Mouse (Mus musculus): ENCODE measurements around the gene Ttll11.
A peak's percentile ranks its signal among the peaks of the same experiment; 100 is the strongest.

Gene Ttll11

GRCm38 (mm10) chr2:35979644-35980021 is at the start of gene Ttll11:
Gene Ttll11 (minus strand): TSS chr2:35979913.
- peak; percentile 92 to 95 for DNase-seq (ENCODE audit: low spot score in 2 of 2)

- DNase-seq (ENCODE audit: low spot score in 2 of 2), result no peak
These were observed 43.6 kb upstream of the Ttll11 start for GRCm38 (mm10) chr2:36023291-36023690.

- DNase-seq (ENCODE audit: low spot score in 2 of 2), result peak in 1 of 2 experiments; percentile 51
These were observed 41.9 kb upstream of the Ttll11 start for GRCm38 (mm10) chr2:36021385-36022159.

GRCm38 (mm10) chr2:36013010-36013409 is 33.3 kb upstream of the Ttll11 start:
- DNase-seq (ENCODE audit: low spot score in 2 of 2), result no peak

- DNase-seq (ENCODE audit: low spot score in 2 of 2), result no peak
These were observed 31.7 kb upstream of the Ttll11 start for GRCm38 (mm10) chr2:36011331-36011825.

- DNase-seq (ENCODE audit: low spot score in 2 of 2), result no peak
These were observed 30.9 kb upstream of the Ttll11 start for GRCm38 (mm10) chr2:36010579-36010978.

GRCm38 (mm10) chr2:36009386-36009785 is 29.7 kb upstream of the Ttll11 start:
- peak in 1 of 2 experiments; percentile 47 for DNase-seq (ENCODE audit: low spot score in 2 of 2)

GRCm38 (mm10) chr2:36008071-36008470 is 28.4 kb upstream of the Ttll11 start:
- peak in 1 of 2 experiments; percentile 23 for DNase-seq (ENCODE audit: low spot score in 2 of 2)

- DNase-seq (ENCODE audit: low spot score in 2 of 2), result no peak
These were observed 22.5 kb upstream of the Ttll11 start for GRCm38 (mm10) chr2:36002188-36002587.

GRCm38 (mm10) chr2:36000390-36000789 is 20.7 kb upstream of the Ttll11 start:
- DNase-seq (ENCODE audit: low spot score in 2 of 2), result no peak

GRCm38 (mm10) chr2:35999212-35999611 is 19.5 kb upstream of the Ttll11 start:
- DNase-seq (ENCODE audit: low spot score in 2 of 2), result no peak

GRCm38 (mm10) chr2:35998416-35998815 is 18.7 kb upstream of the Ttll11 start:
- no peak for DNase-seq (ENCODE audit: low spot score in 2 of 2)

- no peak for DNase-seq (ENCODE audit: low spot score in 2 of 2)
These were observed 17.0 kb upstream of the Ttll11 start for GRCm38 (mm10) chr2:35996753-35997152.

- no peak for DNase-seq (ENCODE audit: low spot score in 2 of 2)
These were observed 14.6 kb upstream of the Ttll11 start for GRCm38 (mm10) chr2:35994303-35994702.

- no peak for DNase-seq (ENCODE audit: low spot score in 2 of 2)
These were observed 13.8 kb upstream of the Ttll11 start for GRCm38 (mm10) chr2:35993481-35993880.

- DNase-seq (ENCODE audit: low spot score in 2 of 2), result no peak
These were observed 12.5 kb upstream of the Ttll11 start for GRCm38 (mm10) chr2:35992259-35992658.

- DNase-seq (ENCODE audit: low spot score in 2 of 2), result peak; percentile 30 to 40
These were observed 4.2 kb upstream of the Ttll11 start for GRCm38 (mm10) chr2:35983869-35984268.

GRCm38 (mm10) chr2:35981872-35982271 is 2.2 kb upstream of the Ttll11 start:
- no peak for DNase-seq (ENCODE audit: low spot score in 2 of 2)

GRCm38 (mm10) chr2:35978941-35979643 is 621 bp downstream of the Ttll11 start:
- DNase-seq (ENCODE audit: low spot score in 2 of 2), result peak; percentile 16 to 44

GRCm38 (mm10) chr2:35978276-35978933 is 1.3 kb downstream of the Ttll11 start:
- DNase-seq (ENCODE audit: low spot score in 2 of 2), result no peak

- no peak for DNase-seq (ENCODE audit: low spot score in 2 of 2)
These were observed 2.0 kb downstream of the Ttll11 start for GRCm38 (mm10) chr2:35977749-35978148.

- no peak for DNase-seq (ENCODE audit: low spot score in 2 of 2)
These were observed 7.3 kb downstream of the Ttll11 start for GRCm38 (mm10) chr2:35972259-35973001.

All from urinary bladder, adult 18-20 months (tissue).